Comparison of ENCODE assay signal across 8 mouse cellular contexts in the genomic region with DNA sequence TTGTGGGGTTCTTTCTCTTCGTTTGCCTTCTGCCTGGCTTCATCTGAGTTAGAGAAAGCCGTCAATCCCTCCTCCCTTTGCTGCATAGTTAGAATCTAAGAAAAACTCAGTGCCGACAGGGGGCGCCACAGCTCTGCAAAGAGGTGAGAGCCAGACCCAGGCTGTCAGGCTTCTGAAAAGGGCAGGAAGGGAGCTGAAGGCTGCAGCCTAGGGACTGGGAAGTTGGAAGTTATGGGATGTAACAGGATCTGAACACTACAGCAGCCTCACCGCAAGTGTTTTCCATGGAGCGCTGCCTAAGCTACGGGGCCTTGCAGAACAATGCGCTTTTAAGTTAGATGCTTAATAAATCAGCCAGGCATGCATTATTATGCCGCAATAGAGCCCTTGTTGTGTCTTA.
A peak's percentile ranks its signal among the peaks of the same experiment; 100 is the strongest.
DNase-seq lines count a peak whose midpoint lies in the region; ATAC-seq and TF ChIP-seq lines count a peak whose summit lies in the region.

No protein-coding gene starts in this region.

- no peak overlapping the region for H3K9ac ChIP-seq in heart, embryonic 16.5 days (ENCODE audit: low read length)
- no peak overlapping the region for H3K9ac ChIP-seq in limb, embryonic 15.5 days
- peak overlapping the region; percentile 47; the same call in 1 of the 2 replicates for H3K9ac ChIP-seq in neural tube, embryonic 13.5 days

- TF ChIP-seq POLR2A in thymus, adult 2 months (IDR thresholded peaks at IDR 0.05; ENCODE audit: control insufficient read depth, extremely low read depth, insufficient read depth, low read length, poor library complexity) = no peak

- WGBS in thymus, adult 2 months = 42% methylated on average over 9 of the region's 9 CpGs
- 43% methylated on average over 9 of the region's 9 CpGs for WGBS in heart, embryonic 16.5 days
- 19% methylated on average over 9 of the region's 9 CpGs for WGBS in limb, embryonic 15.5 days
- WGBS in neural tube, embryonic 13.5 days = 5% methylated on average over 9 of the region's 9 CpGs

- H3K4me3 ChIP-seq in thymus, adult 2 months (ENCODE audit: control insufficient read depth, insufficient read depth, low read length) = no peak overlapping the region
- no peak overlapping the region for H3K4me3 ChIP-seq in heart, embryonic 16.5 days (ENCODE audit: low read length)
- H3K4me3 ChIP-seq in limb, embryonic 15.5 days = no peak overlapping the region
- H3K4me3 ChIP-seq in neural tube, embryonic 13.5 days = no peak overlapping the region

- no peaks in the 10 kb centered on the region for H3K27me3 ChIP-seq in thymus, adult 2 months (ENCODE audit: control insufficient read depth, insufficient read depth, low read length)
- no peaks in the 10 kb centered on the region for H3K27me3 ChIP-seq in heart, embryonic 16.5 days (ENCODE audit: control insufficient read depth, insufficient read depth, low read length)
- H3K27me3 ChIP-seq in limb, embryonic 15.5 days = no peaks in the 10 kb centered on the region
- H3K27me3 ChIP-seq in neural tube, embryonic 13.5 days = peaks cover 14% of the 10 kb centered on the region; the same call in 1 of the 2 replicates

- no peak overlapping the region for H3K27ac ChIP-seq in thymus, adult 2 months (ENCODE audit: control insufficient read depth, insufficient read depth, low read length)
- H3K27ac ChIP-seq in heart, embryonic 16.5 days (ENCODE audit: low read length) = no peak overlapping the region
- H3K27ac ChIP-seq in limb, embryonic 15.5 days = 0 out of 2 replicates have a peak overlapping the region, but pooled peaks have one; percentile 29
- H3K27ac ChIP-seq in neural tube, embryonic 13.5 days (replicated peaks) = no peak overlapping the region

- H3K36me3 ChIP-seq in thymus, adult 2 months (ENCODE audit: control insufficient read depth, insufficient read depth, low read length) = no peaks in the 10 kb centered on the region
- H3K36me3 ChIP-seq in heart, embryonic 16.5 days (ENCODE audit: control insufficient read depth, insufficient read depth) = no peaks in the 10 kb centered on the region
- no peaks in the 10 kb centered on the region for H3K36me3 ChIP-seq in limb, embryonic 15.5 days
- H3K36me3 ChIP-seq in neural tube, embryonic 13.5 days = no peaks in the 10 kb centered on the region

- ATAC-seq in heart, embryonic 16.5 days (replicated peaks; ENCODE audit: extremely low read depth, insufficient read depth, low FRiP score) = peak; percentile 67
- ATAC-seq in limb, embryonic 15.5 days (ENCODE audit: insufficient number of reproducible peaks, low FRiP score, low TSS enrichment, low read depth) = peak; percentile 76; the same call in 1 of the 2 replicates
- peak; percentile 92 for ATAC-seq in neural tube, embryonic 13.5 days (ENCODE audit: low read depth)

- no peaks in the 10 kb centered on the region for H3K4me1 ChIP-seq in thymus, adult 2 months (replicated peaks; ENCODE audit: control insufficient read depth, insufficient read depth, low read length)
- peaks cover 5% of the 10 kb centered on the region; the same call in 1 of the 2 replicates for H3K4me1 ChIP-seq in heart, embryonic 16.5 days (ENCODE audit: control insufficient read depth, insufficient read depth, low read length)
- peaks cover 12% of the 10 kb centered on the region for H3K4me1 ChIP-seq in limb, embryonic 15.5 days
- peaks cover 15% of the 10 kb centered on the region for H3K4me1 ChIP-seq in neural tube, embryonic 13.5 days (replicated peaks)

- peak; percentile 13 for DNase-seq in thymus, adult 2 months
- no peak for DNase-seq in thymus, adult 18-20 months
- DNase-seq in fibroblast of lung, adult 2 months (ENCODE audit: low read depth) = peak; percentile 89
- DNase-seq in kidney, postnatal 14 days = peak; percentile 91
- DNase-seq in thymus, postnatal 25 days = peak; percentile 5

- no peak overlapping the region for H3K4me2 ChIP-seq in heart, embryonic 16.5 days (ENCODE audit: low read depth, low read length)
- H3K4me2 ChIP-seq in limb, embryonic 15.5 days = peak overlapping the region; percentile 12; the same call in 1 of the 2 replicates
- H3K4me2 ChIP-seq in neural tube, embryonic 13.5 days = peak overlapping the region; percentile 35

- H3K9me3 ChIP-seq in heart, embryonic 16.5 days (replicated peaks; ENCODE audit: control insufficient read depth, low read length) = no peaks in the 10 kb centered on the region
- H3K9me3 ChIP-seq in limb, embryonic 15.5 days = no peaks in the 10 kb centered on the region
- H3K9me3 ChIP-seq in neural tube, embryonic 13.5 days = no peaks in the 10 kb centered on the region

- no peak for TF ChIP-seq CTCF in thymus, adult 2 months (IDR thresholded peaks at IDR 0.05; ENCODE audit: borderline replicate concordance, control insufficient read depth, extremely low read depth, insufficient read depth, low read length, poor library complexity)

Comparison
In these comparisons a context has a peak if more than half of its experiments do, and no peak if none do; other contexts are left out.
1. DNase-seq: peak in thymus, adult 2 months (single experiment), fibroblast of lung, adult 2 months (single experiment), kidney, postnatal 14 days (single experiment) and thymus, postnatal 25 days (single experiment); none in thymus, adult 18-20 months (0 of 2).
2. Peak in every context shown above with its lines, with median percentiles within 50 percentile points of each other: ATAC-seq.